Mouse (Mus musculus): ENCODE data around the gene Ftsj1. TPM values are rescaled to one million over a fixed set of nuclear protein-coding genes. Genes with fewer than 3 reads are reported as not detected.

The Ftsj1 gene
- 24.4 TPM for polyA plus RNA-seq (2017; shearing (Covaris generic))

DNA sequence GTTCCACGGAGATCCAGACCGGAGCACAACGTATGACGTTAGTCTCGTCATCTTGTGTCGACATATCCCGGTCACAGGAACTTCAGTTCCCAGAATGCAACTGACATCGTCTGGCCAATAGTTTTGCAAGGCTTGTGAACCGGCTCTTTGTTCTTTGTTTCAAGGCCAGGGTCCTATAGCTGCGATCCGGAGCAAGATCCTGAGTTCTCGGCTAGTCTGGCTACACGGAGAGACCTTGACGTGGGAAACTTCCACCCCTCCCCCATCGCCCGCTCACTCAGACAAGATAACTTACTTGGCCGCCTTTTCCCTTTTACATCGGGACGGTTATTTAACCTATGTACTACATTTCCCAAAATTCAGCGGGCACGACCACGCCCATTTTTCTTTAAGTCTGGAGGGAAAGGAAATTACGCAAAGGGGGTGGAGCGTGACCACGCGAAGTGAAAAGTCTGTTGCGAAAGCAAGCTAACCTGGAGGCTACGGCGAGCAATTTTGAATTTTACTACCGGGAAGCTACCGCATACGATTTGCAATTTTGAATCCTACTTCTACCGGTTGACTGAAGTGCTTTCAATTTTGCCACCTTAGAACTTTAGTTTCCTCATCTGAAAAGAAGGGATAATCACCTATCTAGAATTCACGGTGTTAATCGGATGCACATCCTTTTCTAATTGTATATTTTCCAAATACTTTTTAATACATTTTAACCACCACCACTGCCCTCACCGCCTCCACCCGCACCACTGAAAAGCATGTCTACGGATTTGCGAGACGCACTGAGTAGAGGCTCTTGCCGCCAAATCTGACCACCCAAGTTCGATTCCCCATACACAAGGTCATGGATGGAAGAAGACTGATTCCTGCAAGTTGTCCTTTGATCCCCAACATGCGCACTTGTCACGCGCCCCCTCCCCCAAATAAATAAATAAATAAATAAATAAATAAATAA lies at the start of gene Ftsj1:
Ftsj1 (minus strand) TSS at position 73 of the 952 bp plus-strand sequence.

DNA sequence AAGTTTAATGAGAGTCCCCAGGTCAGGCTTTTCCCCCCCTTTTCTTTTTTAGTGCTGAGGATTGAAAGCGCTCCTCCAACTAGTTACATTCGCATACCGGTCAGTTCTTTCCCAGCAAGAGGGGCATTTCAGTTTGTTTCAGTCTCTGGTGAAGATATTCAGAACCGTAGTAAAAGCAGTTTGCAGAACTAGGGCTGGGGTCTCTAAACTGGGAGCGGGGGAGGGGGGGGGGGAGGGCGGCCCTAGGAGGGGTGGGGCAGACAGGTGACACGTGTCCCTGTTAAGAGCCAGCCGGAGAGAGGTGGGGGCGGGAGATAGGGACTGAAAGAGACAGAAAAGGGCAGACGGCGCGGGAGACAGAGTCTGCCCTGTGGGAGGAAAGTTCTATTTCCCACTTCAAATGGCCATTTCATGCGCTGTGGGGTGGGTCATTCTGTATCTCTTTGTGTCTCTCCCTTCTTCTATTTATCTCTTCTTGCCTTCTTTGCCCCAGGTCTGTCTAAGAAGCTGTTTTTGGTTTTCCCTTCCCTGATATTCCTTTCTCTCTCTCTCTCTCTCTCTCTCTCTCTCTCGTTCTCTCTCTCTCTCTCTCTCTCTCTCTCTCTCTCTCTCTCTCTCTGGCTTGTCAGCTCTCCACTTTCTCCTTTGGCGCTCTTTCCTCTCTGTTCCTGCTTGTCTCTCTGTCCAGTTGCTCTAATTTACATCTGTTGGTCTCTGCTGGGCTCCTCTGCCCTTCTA lies 19.0 kb upstream of the Ftsj1 start, which contains the start of gene Slc38a5:
Slc38a5 (plus strand) TSS at position 51 of the 738 bp plus-strand sequence.

DNA sequence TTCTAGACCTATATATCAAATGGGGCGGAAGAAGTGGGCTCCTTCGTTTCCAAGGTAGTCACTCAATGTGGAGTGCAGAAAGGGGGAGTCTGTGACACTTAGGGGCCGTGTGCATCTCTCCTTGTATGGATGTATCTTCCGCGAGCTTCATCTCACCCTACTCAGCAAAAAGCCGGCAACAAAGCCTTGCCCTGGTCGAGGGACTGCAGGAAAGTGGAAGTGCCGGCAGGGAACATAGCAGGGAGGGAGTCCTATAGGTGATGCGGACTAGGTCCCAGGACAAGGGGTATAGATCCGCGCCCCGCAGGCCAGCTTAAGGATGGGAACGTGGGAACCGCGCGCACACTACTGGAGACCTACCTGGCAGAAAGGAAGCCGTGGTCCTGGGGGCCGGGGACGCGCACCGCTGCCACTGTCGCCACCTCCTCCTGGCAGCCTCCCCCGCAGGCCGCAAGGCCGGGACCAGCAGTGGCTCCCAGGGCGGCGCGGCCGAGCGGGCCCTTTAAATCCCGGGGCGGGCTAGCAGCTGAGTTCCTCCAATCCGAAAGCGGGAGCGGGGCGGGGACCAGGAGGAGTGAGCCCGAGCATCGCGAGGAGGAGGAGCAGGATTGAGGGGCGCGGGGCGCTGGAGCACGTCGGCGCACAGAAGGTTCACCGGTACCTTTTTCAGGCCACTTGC lies 46.1 kb downstream of the Ftsj1 start, which contains the start of gene Porcn:
Porcn (minus strand) TSS at position 511 of the 679 bp plus-strand sequence.

DNA sequence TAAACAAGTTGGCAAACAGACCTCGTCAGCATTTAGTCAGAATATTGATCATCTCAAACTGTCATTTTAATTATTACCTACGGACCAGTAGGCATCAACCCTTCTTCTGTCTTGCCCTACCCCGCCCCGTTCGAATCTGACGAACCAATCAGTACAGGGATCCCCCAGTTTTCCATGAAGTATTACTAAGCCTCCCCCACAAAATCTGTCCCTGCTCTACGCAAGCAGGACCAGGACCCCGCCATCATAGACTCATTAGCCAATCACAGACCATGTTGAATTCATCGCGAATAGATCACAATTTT lies 58.8 kb downstream of the Ftsj1 start, which contains the start of gene Ebp:
Ebp (minus strand) TSS at position 94 of the 305 bp plus-strand sequence.

Other genes with a start within 250 kb of the Ftsj1 start
- not detected for gene Glod5, start 233.9 kb downstream of the Ftsj1 start, polyA plus RNA-seq (2017; shearing (Covaris generic))
- gene Suv39h1, start 177.6 kb downstream of the Ftsj1 start, polyA plus RNA-seq (2017; shearing (Covaris generic)) = 27.3 TPM
- gene Was, start 161.9 kb downstream of the Ftsj1 start, polyA plus RNA-seq (2017; shearing (Covaris generic)) = 106 TPM
- 29.1 TPM for gene Wdr13, start 119.5 kb downstream of the Ftsj1 start, polyA plus RNA-seq (2017; shearing (Covaris generic))
- gene Rbm3, start 106.5 kb downstream of the Ftsj1 start, polyA plus RNA-seq (2017; shearing (Covaris generic)) = 775 TPM
- 11.9 TPM for gene Tbc1d25, start 76.2 kb downstream of the Ftsj1 start, polyA plus RNA-seq (2017; shearing (Covaris generic))
- gene Ebp, start 58.9 kb downstream of the Ftsj1 start, polyA plus RNA-seq (2017; shearing (Covaris generic)) = 166 TPM
- not detected for gene Porcn, start 45.9 kb downstream of the Ftsj1 start, polyA plus RNA-seq (2017; shearing (Covaris generic))
- gene Slc38a5, start 18.7 kb upstream of the Ftsj1 start, polyA plus RNA-seq (2017; shearing (Covaris generic)) = not detected
- gene Ssxb10, start 75.0 kb upstream of the Ftsj1 start, polyA plus RNA-seq (2017; shearing (Covaris generic)) = not detected
- gene Ssxb9, start 114.6 kb upstream of the Ftsj1 start, polyA plus RNA-seq (2017; shearing (Covaris generic)) = not detected
- gene Ssxb1, start 160.9 kb upstream of the Ftsj1 start, polyA plus RNA-seq (2017; shearing (Covaris generic)) = not detected
- not detected for gene Ssxb2, start 209.3 kb upstream of the Ftsj1 start, polyA plus RNA-seq (2017; shearing (Covaris generic))